Mouse (Mus musculus): ENCODE measurements around the gene Focad. TPM values are rescaled to one million over a fixed set of nuclear protein-coding genes. Genes with fewer than 3 reads are reported as not detected.

Gene Focad
- total RNA-seq, 2 experiments from 2014 or later, result 13.6 to 17.4 TPM

DNA sequence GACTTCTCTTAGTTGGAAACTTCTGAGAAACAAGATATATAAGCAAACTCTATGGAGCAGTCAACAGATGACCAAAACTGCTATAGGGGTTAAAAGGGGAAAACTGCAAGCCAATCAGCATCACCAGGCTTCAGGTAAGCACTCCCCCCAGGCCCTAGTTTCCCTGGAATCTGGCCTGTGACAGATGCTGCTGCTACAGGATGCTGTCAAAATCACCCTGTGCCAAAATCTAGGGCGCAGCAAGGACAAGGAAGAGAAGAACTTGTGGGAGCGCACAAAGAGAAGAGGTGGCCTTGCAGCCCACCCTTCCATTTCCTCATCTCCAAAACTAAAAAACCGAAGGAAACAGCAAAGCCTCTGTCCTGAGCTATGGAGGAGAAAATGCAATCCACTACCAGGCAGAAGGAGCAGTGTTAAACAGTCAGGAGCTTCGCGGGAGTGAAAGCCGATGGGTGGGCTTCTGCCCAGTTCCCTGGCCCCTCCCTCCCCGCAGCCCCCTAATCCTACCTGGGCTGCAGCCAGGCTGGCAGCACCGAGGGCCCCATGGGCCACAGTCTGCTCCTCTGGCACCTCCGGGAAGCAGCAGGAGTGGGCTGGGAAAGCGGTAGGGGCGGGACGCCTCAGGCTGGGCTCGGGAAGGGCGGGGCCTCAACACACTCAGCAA, 344.0 kb downstream of the Focad start, which contains the start of gene Hacd4:
Hacd4 (minus strand) TSS at position 603 of the 664 bp plus-strand sequence.
- intact Hi-C loops (cut with DNase I), result loop anchor here (2.0 kb wide), 1 partner anchor 76 kb away; no protein-coding TSS in a partner anchor
- DNase-seq, result peak; percentile 66

DNA sequence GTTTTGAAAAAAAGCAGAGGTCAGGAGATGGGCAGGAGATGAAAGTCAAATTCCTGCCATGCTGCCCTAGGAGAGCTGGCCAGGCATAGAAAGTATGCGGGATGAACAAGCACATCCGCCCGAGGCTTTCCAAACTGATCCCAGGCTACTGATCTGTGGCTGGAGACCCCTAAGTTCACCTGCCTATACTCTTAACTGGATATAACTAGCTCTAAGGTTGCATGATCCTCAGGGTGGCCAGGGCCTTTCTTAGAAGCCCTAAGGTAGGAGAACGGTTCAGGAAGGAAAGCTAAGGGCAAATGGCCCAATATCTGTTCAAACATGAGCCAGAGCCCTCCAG, 344.5 kb downstream of the Focad start:
- no peak for DNase-seq
- intact Hi-C loops (cut with DNase I), result loop anchor here (2.0 kb wide), 1 partner anchor 76 kb away; no protein-coding TSS in a partner anchor

GRCm38 (mm10) chr4:88439669-88440123, 345.3 kb downstream of the Focad start:
- peak in 1 of 2 experiments; percentile 13 for DNase-seq
- intact Hi-C loops (cut with DNase I), result loop anchor here (2.0 kb wide), 1 partner anchor 75 kb away; no protein-coding TSS in a partner anchor

DNA sequence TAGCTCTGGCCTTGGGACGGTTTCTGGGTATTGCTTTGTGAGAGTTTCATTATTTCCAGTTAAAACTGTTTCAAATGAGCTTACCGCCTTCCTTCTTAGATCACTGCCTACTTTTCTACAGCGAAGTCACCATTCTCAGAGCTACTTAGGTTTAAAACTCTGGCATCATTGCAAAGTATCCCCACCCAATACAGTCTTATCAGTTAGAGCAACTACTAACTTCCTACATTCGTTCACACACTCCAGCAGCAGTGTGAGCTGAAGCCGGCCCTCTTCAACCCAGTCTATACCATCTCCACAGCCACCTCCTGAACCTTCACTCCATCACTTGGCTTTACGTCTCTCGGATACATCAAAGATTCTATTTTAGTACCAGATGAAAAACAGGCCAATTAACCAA, 346.4 kb downstream of the Focad start:
- intact Hi-C loops (cut with DNase I), result no loop called here

GRCm38 (mm10) chr4:88448976-88449375, 354.5 kb downstream of the Focad start:
- no peak for DNase-seq
- intact Hi-C loops (cut with DNase I), result no loop called here

More for the DNA sequence above, 346.4 kb downstream of the Focad start:
- DNase-seq, result no peak

- intact Hi-C loops (cut with DNase I), result no loop called here
- DNase-seq, result no peak
These were observed 355.8 kb downstream of the Focad start for GRCm38 (mm10) chr4:88450087-88450765.

DNA sequence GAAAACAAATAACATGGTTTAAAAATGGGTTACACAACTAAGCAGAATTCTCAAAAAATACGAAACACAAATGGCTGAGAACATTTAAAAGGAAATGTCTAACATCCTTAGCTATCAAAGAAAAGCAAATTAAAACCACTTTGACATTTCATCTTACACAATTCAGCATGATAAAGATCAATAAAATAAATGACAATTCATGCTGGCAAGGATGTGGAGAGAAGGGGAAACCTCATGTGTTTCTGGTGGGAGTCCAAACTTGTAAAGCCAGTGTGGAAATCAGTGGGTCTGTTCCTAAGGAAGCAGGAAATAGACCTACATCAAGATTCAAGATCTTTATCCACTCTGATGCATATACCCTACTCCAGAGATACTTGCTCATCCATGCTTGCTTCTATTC, 363.7 kb downstream of the Focad start:
- intact Hi-C loops (cut with DNase I), result no loop called here
- no peak for DNase-seq

DNA sequence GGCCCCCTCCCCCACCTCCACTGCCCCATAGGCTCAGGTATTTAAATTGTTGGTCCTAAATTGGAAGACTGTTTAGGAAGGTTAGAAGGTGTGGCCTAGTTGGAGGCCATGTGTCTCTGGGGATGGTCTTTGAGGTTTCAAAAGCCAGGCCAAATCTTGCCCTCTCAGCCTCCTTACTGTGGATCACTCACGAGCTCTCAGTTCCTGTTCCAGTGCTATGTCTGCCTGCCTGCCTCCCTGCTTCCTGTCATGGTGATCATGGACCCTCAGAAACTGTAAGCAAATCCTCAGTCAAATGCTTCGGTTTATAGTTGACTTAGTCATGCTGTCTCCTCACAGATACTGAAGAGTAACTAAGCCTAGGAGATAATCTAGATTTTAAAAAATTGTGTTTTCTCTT, 364.2 kb downstream of the Focad start:
- DNase-seq, result no peak
- intact Hi-C loops (cut with DNase I), result no loop called here

Small RNA genes within 50 kb of the gene (microRNA-seq; reads per million reads assigned to microRNA genes)
- 8.1 to 11.6 reads per million in 2 experiments for gene Mir491 (ENCODE audit: borderline number of aligned reads in 2 of 2)

Other genes with a start within 250 kb of the Focad start
- gene Mllt3, start 61.3 kb upstream of the Focad start, total RNA-seq (2021), result 10 to 100 TPM; 10.5 to 14.9 TPM

All from heart, postnatal 36 days (tissue).